Mouse (Mus musculus) limb, embryonic 12.5 days (tissue): ENCODE results near the gene Dph6. TPM values are rescaled to one million over a fixed set of nuclear protein-coding genes. Genes with fewer than 3 reads are reported as not detected.
"Not testable (repeated sequence)": the region's sequence is repeated elsewhere in the genome, so short reads cannot be mapped to it uniquely, and the experiment has no call there.

Experiments used
- ATAC-seq: fragments of 200-750 bp; cut with Nextera tagmentation; 2 replicates; pipeline ENCODE4 v1.8.0; 2017; ENCODE audit warnings: low read depth, moderate TSS enrichment; ENCODE audit not compliant: insufficient number of reproducible peaks, insufficient read depth, low FRiP score, low TSS enrichment
- H3K27ac ChIP-seq: fragments of 300-500 bp; sonication (generic); 2 replicates; pipeline ENCODE4 v1.5.1; 2016; ENCODE audit warnings: mild to moderate bottlenecking, moderate library complexity
- H3K27me3 ChIP-seq: fragments of 300-500 bp; sonication (generic); 2 replicates; pipeline ENCODE4 v1.6.1; 2016; ENCODE audit warnings: mild to moderate bottlenecking, moderate library complexity
- H3K36me3 ChIP-seq: fragments of 300-500 bp; sonication (generic); 2 replicates; pipeline ENCODE4 v1.6.1; 2016; ENCODE audit warnings: mild to moderate bottlenecking, moderate library complexity
- H3K4me1 ChIP-seq: fragments of 300-500 bp; sonication (generic); replicated peaks from 2 replicates; pipeline ENCODE4 v1.6.1; 2016
- H3K4me2 ChIP-seq: fragments of 300-500 bp; sonication (generic); 2 replicates; pipeline ENCODE4 v1.6.1; 2016; ENCODE audit warnings: mild to moderate bottlenecking, moderate library complexity
- H3K4me3 ChIP-seq: fragments of 300-500 bp; sonication (generic); replicated peaks from 2 replicates; pipeline ENCODE4 v1.5.1; 2016; ENCODE audit warnings: mild to moderate bottlenecking
- H3K9ac ChIP-seq: fragments of 300-500 bp; sonication (generic); replicated peaks from 2 replicates; pipeline ENCODE4 v1.6.1; 2016; ENCODE audit warnings: mild to moderate bottlenecking, moderate library complexity
- H3K9me3 ChIP-seq: fragments of 300-500 bp; sonication (generic); 2 replicates; pipeline ENCODE4 v1.6.1; 2016; ENCODE audit warnings: mild to moderate bottlenecking, moderate library complexity
- WGBS: fragments of 180-500 bp; shearing (Covaris S2); methylation state at CpG from one replicate; pipeline ENCODE4 v1.1.7; 2016; 5-methylcytosine and 5-hydroxymethylcytosine counted together
- polyA plus RNA-seq: library from polyadenylated mRNA; unstranded; fragments of >200 nt; fragmentation: Nextera tagmentation; extraction: Ambion mirVana; gene quantifications from 2 replicates; pipeline ENCODE4 v1.2.1, GENCODE M21; 2016

The Dph6 gene
- polyA plus RNA-seq, 1 experiment from 2014 or later = 22.7 TPM

- ATAC-seq = no peak
- no peak overlapping the region for H3K4me2 ChIP-seq
- no peaks in the 10 kb centered on the region for H3K9me3 ChIP-seq
- whole genome bisulfite sequencing = 7% methylated on average over 2 of the region's 2 CpGs
- no peak overlapping the region for H3K27ac ChIP-seq
- H3K27me3 ChIP-seq = peaks cover 4% of the 10 kb centered on the region; the same call in 1 of the 2 replicates
- H3K4me3 ChIP-seq = no peak overlapping the region
- no peaks in the 10 kb centered on the region for H3K36me3 ChIP-seq
- no peak overlapping the region for H3K9ac ChIP-seq
- peaks cover 3% of the 10 kb centered on the region for H3K4me1 ChIP-seq
Observed at GRCm38 (mm10) chr2:114622550-114622939, 32.2 kb downstream of the Dph6 start.

GRCm38 (mm10) chr2:114621781-114622549 lies 32.8 kb downstream of the Dph6 start:
- Histone ChIP-seq H3K36me3 (no peaks in the 10 kb centered on the region), H3K9me3 (no peaks in the 10 kb centered on the region), H3K27ac (no peak overlapping the region), H3K27me3 (peaks cover 4% of the 10 kb centered on the region; the same call in 1 of the 2 replicates), H3K4me1 (peaks cover 3% of the 10 kb centered on the region), H3K4me3 (no peak overlapping the region), H3K9ac (no peak overlapping the region), H3K4me2 (no peak overlapping the region)
- no peak for ATAC-seq
- WGBS = 58% methylated on average over 5 of the region's 5 CpGs

GRCm38 (mm10) chr2:114611576-114611975 lies 43.2 kb downstream of the Dph6 start:
- H3K4me1 ChIP-seq = no peaks in the 10 kb centered on the region; the same call in 1 of the 2 replicates
- no peak overlapping the region for H3K27ac ChIP-seq
- H3K9ac ChIP-seq = no peak overlapping the region
- H3K36me3 ChIP-seq = no peaks in the 10 kb centered on the region
- no peaks in the 10 kb centered on the region for H3K9me3 ChIP-seq
- no peak overlapping the region for H3K4me2 ChIP-seq
- 54% methylated on average over 2 of the region's 2 CpGs for WGBS
- no peak overlapping the region for H3K4me3 ChIP-seq
- no peaks in the 10 kb centered on the region for H3K27me3 ChIP-seq
- no peak for ATAC-seq

GRCm38 (mm10) chr2:114610110-114610509 lies 44.7 kb downstream of the Dph6 start:
- Histone ChIP-seq H3K4me3 (no peak overlapping the region), H3K27me3 (no peaks in the 10 kb centered on the region), H3K9ac (no peak overlapping the region), H3K4me1 (no peaks in the 10 kb centered on the region; the same call in 1 of the 2 replicates), H3K9me3 (no peaks in the 10 kb centered on the region), H3K4me2 (no peak overlapping the region), H3K27ac (no peak overlapping the region), H3K36me3 (no peaks in the 10 kb centered on the region)
- 32% methylated on average over 2 of the region's 2 CpGs for WGBS
- no peak for ATAC-seq

- not testable (repeated sequence) for H3K4me3 ChIP-seq, ATAC-seq, H3K27ac ChIP-seq, H3K4me1 ChIP-seq, H3K36me3 ChIP-seq, H3K9ac ChIP-seq, H3K27me3 ChIP-seq, H3K9me3 ChIP-seq, H3K4me2 ChIP-seq
Observed at GRCm38 (mm10) chr2:114605202-114605601, 49.6 kb downstream of the Dph6 start.

GRCm38 (mm10) chr2:114601174-114601573 lies 53.6 kb downstream of the Dph6 start:
- H3K36me3 ChIP-seq = no peaks in the 10 kb centered on the region
- no peak overlapping the region for H3K27ac ChIP-seq
- ATAC-seq = no peak
- H3K27me3 ChIP-seq = no peaks in the 10 kb centered on the region
- H3K9me3 ChIP-seq = no peaks in the 10 kb centered on the region
- no peak overlapping the region for H3K9ac ChIP-seq
- H3K4me1 ChIP-seq = no peaks in the 10 kb centered on the region
- H3K4me2 ChIP-seq = no peak overlapping the region
- WGBS = 92% methylated on average over 3 of the region's 3 CpGs
- no peak overlapping the region for H3K4me3 ChIP-seq

- H3K27ac ChIP-seq = no peak overlapping the region
- no peaks in the 10 kb centered on the region for H3K36me3 ChIP-seq
- H3K9me3 ChIP-seq = no peaks in the 10 kb centered on the region
- no peaks in the 10 kb centered on the region for H3K27me3 ChIP-seq
- H3K4me1 ChIP-seq = no peaks in the 10 kb centered on the region
- H3K9ac ChIP-seq = no peak overlapping the region
- H3K4me3 ChIP-seq = no peak overlapping the region
- WGBS = 36% methylated on average over 2 of the region's 2 CpGs
- ATAC-seq = no peak
- no peak overlapping the region for H3K4me2 ChIP-seq
Observed at GRCm38 (mm10) chr2:114599793-114600192, 55.0 kb downstream of the Dph6 start.

- no peak overlapping the region for H3K9ac ChIP-seq
- H3K4me3 ChIP-seq = no peak overlapping the region
- no peaks in the 10 kb centered on the region for H3K4me1 ChIP-seq
- WGBS = 86% methylated on average over 5 of the region's 5 CpGs
- no peak for ATAC-seq
- no peaks in the 10 kb centered on the region for H3K27me3 ChIP-seq
- H3K36me3 ChIP-seq = no peaks in the 10 kb centered on the region
- no peak overlapping the region for H3K4me2 ChIP-seq
- H3K9me3 ChIP-seq = no peaks in the 10 kb centered on the region
- H3K27ac ChIP-seq = no peak overlapping the region
Observed at GRCm38 (mm10) chr2:114593393-114593792, 61.4 kb downstream of the Dph6 start.

GRCm38 (mm10) chr2:114580714-114581113 lies 74.0 kb downstream of the Dph6 start:
- WGBS = 90% methylated on average over 2 of the region's 2 CpGs
- no peaks in the 10 kb centered on the region for H3K27me3 ChIP-seq
- H3K4me2 ChIP-seq = no peak overlapping the region
- ATAC-seq = no peak
- H3K36me3 ChIP-seq = no peaks in the 10 kb centered on the region
- H3K27ac ChIP-seq = no peak overlapping the region
- H3K4me1 ChIP-seq = no peaks in the 10 kb centered on the region
- H3K9ac ChIP-seq = no peak overlapping the region
- no peaks in the 10 kb centered on the region for H3K9me3 ChIP-seq
- no peak overlapping the region for H3K4me3 ChIP-seq

GRCm38 (mm10) chr2:114543000-114543622 lies 111.7 kb downstream of the Dph6 start:
- Histone ChIP-seq H3K4me3 (no peak overlapping the region), H3K4me1 (peaks cover 12% of the 10 kb centered on the region), H3K9me3 (no peaks in the 10 kb centered on the region), H3K27me3 (no peaks in the 10 kb centered on the region), H3K4me2 (no peak overlapping the region), H3K36me3 (no peaks in the 10 kb centered on the region), H3K27ac (no peak overlapping the region), H3K9ac (no peak overlapping the region)
- WGBS = 43% methylated on average over 2 of the region's 2 CpGs
- no peak for ATAC-seq

- Histone ChIP-seq H3K4me3 (no peak overlapping the region), H3K27me3 (no peaks in the 10 kb centered on the region), H3K4me2 (no peak overlapping the region), H3K9ac (no peak overlapping the region), H3K27ac (no peak overlapping the region), H3K9me3 (no peaks in the 10 kb centered on the region), H3K4me1 (peaks cover 12% of the 10 kb centered on the region), H3K36me3 (no peaks in the 10 kb centered on the region)
- 58% methylated on average over 2 of the region's 2 CpGs for WGBS
- no peak for ATAC-seq
Observed at GRCm38 (mm10) chr2:114542325-114542724, 112.4 kb downstream of the Dph6 start.

- 91% methylated on average over 6 of the region's 6 CpGs for WGBS
- ATAC-seq = no peak
- Histone ChIP-seq H3K9me3 (no peaks in the 10 kb centered on the region), H3K4me3 (no peak overlapping the region), H3K36me3 (no peaks in the 10 kb centered on the region), H3K4me1 (peaks cover 12% of the 10 kb centered on the region), H3K27ac (no peak overlapping the region), H3K4me2 (no peak overlapping the region), H3K27me3 (no peaks in the 10 kb centered on the region), H3K9ac (no peak overlapping the region)
Observed at GRCm38 (mm10) chr2:114540416-114540815, 114.3 kb downstream of the Dph6 start.
